Mouse (Mus musculus) skeletal muscle tissue, adult 2 months (tissue): ENCODE data around the gene Jam2.

Experiments
- DNase-seq: peaks from one replicate; pipeline ENCODE4 v3.0.0-alpha.2; 2012; ENCODE audit warnings: low read depth, low spot score

Jam2 gene

GRCm38 (mm10) chr16:84779718-84780117, 5.8 kb downstream of the Jam2 start:
- no peak for DNase-seq

GRCm38 (mm10) chr16:84783279-84783678, 9.4 kb downstream of the Jam2 start:
- DNase-seq = peak; percentile 51

- DNase-seq = no peak
Observed at GRCm38 (mm10) chr16:84784966-84785365, 11.0 kb downstream of the Jam2 start.

GRCm38 (mm10) chr16:84790595-84791165, 16.8 kb downstream of the Jam2 start:
- no peak for DNase-seq

- DNase-seq = no peak
Observed at GRCm38 (mm10) chr16:84793401-84793800, 19.5 kb downstream of the Jam2 start.

- DNase-seq = no peak
Observed at GRCm38 (mm10) chr16:84795337-84795736, 21.4 kb downstream of the Jam2 start.

GRCm38 (mm10) chr16:84796678-84797077, 22.8 kb downstream of the Jam2 start:
- DNase-seq = no peak

- no peak for DNase-seq
Observed at GRCm38 (mm10) chr16:84800038-84800437, 26.1 kb downstream of the Jam2 start.

- DNase-seq = peak; percentile 51
Observed at GRCm38 (mm10) chr16:84802217-84802616, 28.3 kb downstream of the Jam2 start.

- no peak for DNase-seq
Observed at GRCm38 (mm10) chr16:84804866-84805265, 30.9 kb downstream of the Jam2 start.

- DNase-seq = no peak
Observed at GRCm38 (mm10) chr16:84806175-84806574, 32.3 kb downstream of the Jam2 start.

- no peak for DNase-seq
Observed at GRCm38 (mm10) chr16:84807874-84808273, 34.0 kb downstream of the Jam2 start.

GRCm38 (mm10) chr16:84810254-84810653, 36.3 kb downstream of the Jam2 start:
- no peak for DNase-seq

- no peak for DNase-seq
Observed at GRCm38 (mm10) chr16:84813852-84814251, 39.9 kb downstream of the Jam2 start.

- DNase-seq = no peak
Observed at GRCm38 (mm10) chr16:84814511-84814910, 40.6 kb downstream of the Jam2 start.

GRCm38 (mm10) chr16:84817423-84817822, 43.5 kb downstream of the Jam2 start:
- DNase-seq = no peak

- DNase-seq = peak; percentile 64
Observed at GRCm38 (mm10) chr16:84825009-84825408, 51.1 kb downstream of the Jam2 start.

GRCm38 (mm10) chr16:84831696-84832095, 57.8 kb downstream of the Jam2 start:
- DNase-seq = peak; percentile 32

- DNase-seq = peak; percentile 29
Observed at GRCm38 (mm10) chr16:84832736-84833135, 58.8 kb downstream of the Jam2 start.

GRCm38 (mm10) chr16:84834344-84834743, 60.4 kb downstream of the Jam2 start:
- DNase-seq = no peak

- peak; percentile 98 for DNase-seq
Observed at GRCm38 (mm10) chr16:84834745-84835440, 61.0 kb downstream of the Jam2 start, which contains the start of gene Gabpa. TSS of gene Gabpa (plus strand) at chr16:84834925.

- DNase-seq = peak; percentile 72
Observed at GRCm38 (mm10) chr16:84835441-84835822, 61.5 kb downstream of the Jam2 start, which contains the start of gene Atp5j. TSS of gene Atp5j (minus strand) at chr16:84835625.
